Mouse (Mus musculus) forebrain, embryonic 13.5 days (tissue): ENCODE measurements around the gene Clec10a. TPM values are rescaled to one million over a fixed set of nuclear protein-coding genes. Genes with fewer than 3 reads are reported as not detected.
"Not testable (repeated sequence)": the region's sequence is repeated elsewhere in the genome, so short reads cannot be mapped to it uniquely, and the experiment has no call there.

Source experiments
- ATAC-seq: fragments of 200-750 bp; cut with Nextera tagmentation; 2 replicates; pipeline ENCODE4 v1.8.0; 2017
- H3K27ac ChIP-seq: fragments of 300-500 bp; sonication (generic); 2 replicates; pipeline ENCODE4 v1.5.1; 2015; ENCODE audit warnings: inconsistent platforms, mild to moderate bottlenecking, moderate library complexity
- H3K27me3 ChIP-seq: fragments of 300-500 bp; sonication (generic); 2 replicates; pipeline ENCODE4 v1.6.1; 2015; ENCODE audit warnings: mild to moderate bottlenecking, inconsistent platforms
- H3K36me3 ChIP-seq: fragments of 300-500 bp; sonication (generic); 2 replicates; pipeline ENCODE4 v1.6.1; 2015; ENCODE audit warnings: mild to moderate bottlenecking, inconsistent platforms; ENCODE audit not compliant: poor library complexity, severe bottlenecking
- H3K4me1 ChIP-seq: fragments of 300-500 bp; sonication (generic); 2 replicates; pipeline ENCODE4 v1.6.1; 2015; ENCODE audit warnings: inconsistent platforms
- H3K4me2 ChIP-seq: fragments of 300-500 bp; sonication (generic); 2 replicates; pipeline ENCODE4 v1.6.1; 2015; ENCODE audit warnings: inconsistent platforms, mild to moderate bottlenecking, moderate library complexity
- H3K4me3 ChIP-seq: fragments of 300-500 bp; sonication (generic); 2 replicates; pipeline ENCODE4 v1.5.1; 2015; ENCODE audit warnings: mild to moderate bottlenecking, inconsistent platforms
- H3K9ac ChIP-seq: fragments of 300-500 bp; sonication (generic); 2 replicates; pipeline ENCODE4 v1.6.1; 2015; ENCODE audit warnings: mild to moderate bottlenecking, inconsistent platforms
- H3K9me3 ChIP-seq: fragments of 300-500 bp; sonication (generic); replicated peaks from 2 replicates; pipeline ENCODE4 v1.6.1; 2016; ENCODE audit warnings: inconsistent platforms
- WGBS: fragments of 180-500 bp; shearing (Covaris S2); methylation state at CpG from one replicate; pipeline ENCODE4 v1.1.7; 2015; 5-methylcytosine and 5-hydroxymethylcytosine counted together
- polyA plus RNA-seq: library from polyadenylated mRNA; unstranded; fragments of >200 nt; fragmentation: Nextera tagmentation; extraction: Ambion mirVana; gene quantifications from 2 replicates; pipeline ENCODE4 v1.2.1, GENCODE M21; 2015

Clec10a gene
- polyA plus RNA-seq, 1 experiment from 2014 or later, result 0.53 TPM

- 72% methylated on average over 7 of the region's 7 CpGs for WGBS
- H3K27me3 ChIP-seq, result no peaks in the 10 kb centered on the region
- no peak overlapping the region for H3K4me3 ChIP-seq
- H3K27ac ChIP-seq, result no peak overlapping the region
- no peak overlapping the region for H3K4me2 ChIP-seq
- no peaks in the 10 kb centered on the region for H3K9me3 ChIP-seq
- no peaks in the 10 kb centered on the region for H3K36me3 ChIP-seq
- H3K4me1 ChIP-seq, result no peaks in the 10 kb centered on the region
- no peak overlapping the region for H3K9ac ChIP-seq
- ATAC-seq, result no peak
Observed at GRCm38 (mm10) chr11:70168136-70168535, 12.1 kb downstream of the Clec10a start.

- WGBS, result 90% methylated on average over 7 of the region's 7 CpGs
- not testable (repeated sequence) for H3K27me3 ChIP-seq, ATAC-seq, H3K27ac ChIP-seq, H3K4me2 ChIP-seq, H3K4me1 ChIP-seq, H3K9ac ChIP-seq, H3K36me3 ChIP-seq, H3K4me3 ChIP-seq, H3K9me3 ChIP-seq
Observed at GRCm38 (mm10) chr11:70169471-70169870, 13.5 kb downstream of the Clec10a start.

- ATAC-seq, result no peak
- H3K9me3 ChIP-seq, result no peaks in the 10 kb centered on the region
- H3K4me2 ChIP-seq, result no peak overlapping the region
- H3K4me1 ChIP-seq, result no peaks in the 10 kb centered on the region
- WGBS, result 87% methylated on average over 7 of the region's 7 CpGs
- H3K9ac ChIP-seq, result no peak overlapping the region
- no peaks in the 10 kb centered on the region for H3K27me3 ChIP-seq
- H3K36me3 ChIP-seq, result no peaks in the 10 kb centered on the region
- H3K4me3 ChIP-seq, result no peak overlapping the region
- H3K27ac ChIP-seq, result no peak overlapping the region
Observed at GRCm38 (mm10) chr11:70170291-70170690, 14.3 kb downstream of the Clec10a start.

DNA sequence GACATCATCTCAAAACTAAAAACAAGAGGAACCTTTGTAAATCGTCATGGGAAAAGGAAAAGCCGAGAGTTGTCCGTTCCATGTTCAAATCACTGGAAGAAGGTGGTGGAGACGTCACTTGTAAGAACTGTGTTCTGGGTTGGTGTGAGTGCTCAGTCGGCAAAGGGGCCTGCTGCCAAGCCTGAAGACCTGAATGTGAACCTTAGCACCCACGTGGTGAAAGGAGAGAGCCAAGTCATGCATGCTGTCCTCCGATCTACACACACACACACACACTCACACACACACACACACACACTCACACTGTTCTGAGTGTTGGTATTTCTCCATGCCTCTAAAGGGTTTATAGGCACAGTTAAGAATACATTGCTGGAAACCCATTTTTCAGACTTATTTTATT lies 15.2 kb downstream of the Clec10a start:
- H3K27ac ChIP-seq, result no peak overlapping the region
- WGBS, result 79% methylated on average over 7 of the region's 7 CpGs
- no peaks in the 10 kb centered on the region for H3K36me3 ChIP-seq
- no peak overlapping the region for H3K4me2 ChIP-seq
- H3K4me1 ChIP-seq, result no peaks in the 10 kb centered on the region
- no peak for ATAC-seq
- H3K9me3 ChIP-seq, result no peaks in the 10 kb centered on the region
- no peaks in the 10 kb centered on the region for H3K27me3 ChIP-seq
- H3K9ac ChIP-seq, result no peak overlapping the region
- no peak overlapping the region for H3K4me3 ChIP-seq

DNA sequence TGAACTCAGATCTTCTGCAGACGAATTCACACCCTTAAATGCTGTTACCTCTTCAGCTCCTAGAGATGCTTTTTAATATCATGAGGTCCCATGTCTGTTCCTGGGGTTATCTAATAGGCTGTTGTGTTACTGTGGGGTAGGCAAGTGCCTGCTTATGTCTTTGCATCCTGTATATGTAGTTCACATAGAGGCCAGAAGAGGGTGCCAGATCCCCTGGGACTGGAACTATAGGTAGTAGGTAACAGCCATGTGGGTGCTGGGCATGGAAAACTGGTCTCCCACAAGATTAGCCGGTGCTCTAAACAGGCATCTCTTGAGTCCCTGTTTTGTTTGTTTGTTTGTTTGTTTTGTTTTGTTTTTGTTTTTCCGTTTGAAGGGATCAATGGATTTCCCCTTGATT lies 15.8 kb downstream of the Clec10a start:
- WGBS, result 53% methylated on average over 3 of the region's 3 CpGs
- no peaks in the 10 kb centered on the region for H3K27me3 ChIP-seq

DNA sequence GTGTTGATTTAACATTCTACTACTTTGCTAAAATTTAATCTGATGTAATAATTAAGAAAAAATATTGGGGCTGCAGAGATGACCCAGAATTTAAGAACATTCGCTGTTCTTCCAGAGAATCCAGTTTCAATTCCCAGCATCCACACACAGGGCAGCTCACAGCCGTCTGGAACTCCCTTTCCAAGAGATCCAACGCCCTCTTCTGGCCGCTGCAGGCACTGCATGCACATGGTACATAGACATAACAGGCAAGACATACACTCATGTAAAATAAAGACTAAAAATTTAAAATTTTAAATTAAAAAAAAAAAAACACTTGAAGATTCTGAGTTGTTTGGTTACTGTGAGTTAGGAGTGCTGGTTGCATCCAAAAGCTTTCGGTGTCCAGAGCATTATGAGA lies 16.3 kb downstream of the Clec10a start:
- ATAC-seq, result no peak
- no peaks in the 10 kb centered on the region for H3K9me3 ChIP-seq
- no peaks in the 10 kb centered on the region for H3K4me1 ChIP-seq
- no peaks in the 10 kb centered on the region for H3K27me3 ChIP-seq
- H3K4me2 ChIP-seq, result no peak overlapping the region
- H3K9ac ChIP-seq, result no peak overlapping the region
- H3K27ac ChIP-seq, result no peak overlapping the region
- no peaks in the 10 kb centered on the region for H3K36me3 ChIP-seq
- H3K4me3 ChIP-seq, result no peak overlapping the region
- 56% methylated on average over 5 of the region's 5 CpGs for WGBS

More for the DNA sequence above, 15.8 kb downstream of the Clec10a start:
- no peak for ATAC-seq
- Histone ChIP-seq H3K4me3 (no peak overlapping the region), H3K36me3 (no peaks in the 10 kb centered on the region), H3K9me3 (no peaks in the 10 kb centered on the region), H3K27ac (no peak overlapping the region), H3K4me2 (no peak overlapping the region), H3K4me1 (no peaks in the 10 kb centered on the region), H3K9ac (no peak overlapping the region)

GRCm38 (mm10) chr11:70174491-70174890 lies 18.5 kb downstream of the Clec10a start:
- Histone ChIP-seq H3K4me1 (no peaks in the 10 kb centered on the region), H3K9ac (no peak overlapping the region), H3K27ac (no peak overlapping the region), H3K4me2 (no peak overlapping the region), H3K36me3 (no peaks in the 10 kb centered on the region), H3K27me3 (no peaks in the 10 kb centered on the region), H3K9me3 (no peaks in the 10 kb centered on the region; the same call in 1 of the 2 replicates), H3K4me3 (no peak overlapping the region)
- 75% methylated on average over 4 of the region's 4 CpGs for WGBS
- ATAC-seq, result no peak

DNA sequence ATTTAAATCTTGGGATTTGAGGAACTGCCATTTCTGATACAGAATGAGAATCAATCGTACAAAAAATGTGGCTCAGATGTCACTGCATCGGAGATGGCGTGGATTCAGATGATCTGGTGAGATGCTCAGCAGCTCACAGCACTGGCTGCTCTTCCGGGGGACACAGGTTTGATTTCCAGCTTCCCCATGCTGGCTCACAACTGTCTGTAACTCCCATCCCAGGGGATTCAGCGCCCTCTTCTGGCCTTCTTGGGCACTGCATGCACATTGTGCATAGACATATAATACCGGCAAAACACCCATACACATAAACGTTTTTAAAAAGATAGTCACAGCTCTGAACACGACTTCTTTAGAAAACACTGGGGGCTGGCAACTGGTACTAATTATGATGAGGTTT lies 21.6 kb downstream of the Clec10a start:
- Histone ChIP-seq H3K9me3 (no peaks in the 10 kb centered on the region; the same call in 1 of the 2 replicates), H3K27ac (no peak overlapping the region), H3K4me3 (no peak overlapping the region), H3K36me3 (no peaks in the 10 kb centered on the region), H3K4me1 (no peaks in the 10 kb centered on the region), H3K4me2 (no peak overlapping the region), H3K27me3 (no peaks in the 10 kb centered on the region), H3K9ac (no peak overlapping the region)
- no peak for ATAC-seq
- 78% methylated on average over 8 of the region's 8 CpGs for WGBS

DNA sequence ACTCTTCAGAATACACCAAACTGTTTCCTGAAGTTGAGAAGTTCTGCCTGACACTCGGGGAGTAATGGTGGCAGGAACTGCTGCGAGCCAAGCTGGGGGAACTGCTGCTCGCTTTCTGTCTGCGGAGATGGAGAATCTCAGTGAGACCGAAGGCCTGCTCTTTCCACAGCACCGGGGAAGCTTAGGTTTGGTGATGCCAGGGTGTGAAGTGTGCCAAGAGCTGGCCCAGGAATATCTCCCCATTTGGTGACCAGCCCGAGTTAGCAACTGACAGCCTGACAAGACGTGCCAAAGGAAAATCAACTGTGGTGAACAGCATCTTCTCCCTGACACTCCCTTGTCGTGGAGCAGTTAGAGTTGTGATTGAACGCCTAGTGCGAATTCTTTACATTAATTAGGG lies 22.3 kb downstream of the Clec10a start:
- H3K4me1 ChIP-seq, result no peaks in the 10 kb centered on the region
- H3K4me2 ChIP-seq, result no peak overlapping the region
- ATAC-seq, result no peak
- no peak overlapping the region for H3K4me3 ChIP-seq
- no peak overlapping the region for H3K27ac ChIP-seq
- WGBS, result 90% methylated on average over 11 of the region's 11 CpGs
- H3K9ac ChIP-seq, result no peak overlapping the region
- no peaks in the 10 kb centered on the region for H3K36me3 ChIP-seq
- no peaks in the 10 kb centered on the region for H3K27me3 ChIP-seq
- no peaks in the 10 kb centered on the region; the same call in 1 of the 2 replicates for H3K9me3 ChIP-seq

- H3K4me1 ChIP-seq, result no peaks in the 10 kb centered on the region
- no peak overlapping the region for H3K4me2 ChIP-seq
- ATAC-seq, result no peak
- H3K36me3 ChIP-seq, result no peaks in the 10 kb centered on the region
- WGBS, result 79% methylated on average over 11 of the region's 11 CpGs
- H3K27ac ChIP-seq, result no peak overlapping the region
- no peak overlapping the region for H3K4me3 ChIP-seq
- H3K27me3 ChIP-seq, result no peaks in the 10 kb centered on the region
- H3K9ac ChIP-seq, result no peak overlapping the region
- no peaks in the 10 kb centered on the region; the same call in 1 of the 2 replicates for H3K9me3 ChIP-seq
Observed at GRCm38 (mm10) chr11:70178756-70179155, 22.8 kb downstream of the Clec10a start.

DNA sequence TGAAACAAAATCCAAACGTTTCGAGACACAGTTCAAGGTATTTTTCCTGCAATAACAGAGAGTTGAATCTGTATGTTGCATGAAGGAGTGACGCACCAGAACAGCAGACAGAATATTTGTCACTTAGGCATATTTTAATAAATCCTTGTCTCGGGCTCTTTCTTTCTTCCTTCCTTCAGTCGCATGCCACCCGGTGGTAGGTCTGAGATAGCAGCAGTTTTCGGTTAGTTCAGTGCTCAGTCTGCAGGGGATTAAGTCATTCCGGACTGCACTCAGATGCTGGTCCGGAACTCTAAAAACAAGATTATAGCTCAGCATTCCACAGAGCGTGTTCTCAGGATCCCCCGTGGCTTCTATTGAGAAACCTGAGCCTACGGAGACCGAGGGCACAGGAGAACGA lies 23.4 kb downstream of the Clec10a start:
- H3K4me2 ChIP-seq, result no peak overlapping the region

GRCm38 (mm10) chr11:70180496-70180895 lies 24.5 kb downstream of the Clec10a start:
- H3K27ac ChIP-seq, result no peak overlapping the region
- no peaks in the 10 kb centered on the region for H3K4me1 ChIP-seq
- H3K9ac ChIP-seq, result no peak overlapping the region
- 90% methylated on average over 4 of the region's 4 CpGs for WGBS
- no peaks in the 10 kb centered on the region for H3K36me3 ChIP-seq
- H3K27me3 ChIP-seq, result no peaks in the 10 kb centered on the region
- H3K9me3 ChIP-seq, result no peaks in the 10 kb centered on the region; the same call in 1 of the 2 replicates
- no peak for ATAC-seq
- no peak overlapping the region for H3K4me3 ChIP-seq
- H3K4me2 ChIP-seq, result no peak overlapping the region

More for the DNA sequence above, 23.4 kb downstream of the Clec10a start:
- Histone ChIP-seq H3K9me3 (no peaks in the 10 kb centered on the region; the same call in 1 of the 2 replicates), H3K27me3 (no peaks in the 10 kb centered on the region), H3K27ac (no peak overlapping the region), H3K36me3 (no peaks in the 10 kb centered on the region), H3K4me1 (no peaks in the 10 kb centered on the region), H3K4me3 (no peak overlapping the region), H3K9ac (no peak overlapping the region)
- ATAC-seq, result no peak
- WGBS, result 31% methylated on average over 14 of the region's 14 CpGs

DNA sequence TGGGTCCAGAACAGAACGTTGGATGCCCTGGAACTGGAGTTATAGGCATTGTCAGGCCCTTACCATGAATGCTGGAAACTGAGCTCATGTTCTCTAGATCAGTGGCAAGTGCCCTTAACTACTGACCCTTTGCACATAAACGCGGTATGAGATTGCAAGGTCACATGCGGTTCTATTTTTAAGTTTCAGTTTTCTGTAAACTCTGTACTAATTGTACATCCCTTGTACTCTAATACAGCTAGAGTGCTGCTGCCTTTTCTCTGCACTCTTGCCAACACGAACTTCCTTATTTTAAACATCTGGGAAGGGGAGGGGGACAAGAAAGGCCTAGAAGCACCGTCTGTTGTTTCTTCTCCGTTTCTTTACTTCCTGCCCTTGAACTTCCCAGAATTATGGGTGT lies 29.1 kb downstream of the Clec10a start:
- WGBS, result 88% methylated on average over 7 of the region's 7 CpGs

More for the DNA sequence above, 29.1 kb downstream of the Clec10a start:
- Histone ChIP-seq H3K4me1 (no peaks in the 10 kb centered on the region), H3K36me3 (no peaks in the 10 kb centered on the region), H3K4me2 (no peak overlapping the region), H3K27me3 (no peaks in the 10 kb centered on the region), H3K9me3 (no peaks in the 10 kb centered on the region), H3K27ac (no peak overlapping the region), H3K4me3 (no peak overlapping the region), H3K9ac (no peak overlapping the region)
- ATAC-seq, result no peak
